Mouse (Mus musculus): ENCODE results near the gene Acvr2b.

Gene Acvr2b

DNA sequence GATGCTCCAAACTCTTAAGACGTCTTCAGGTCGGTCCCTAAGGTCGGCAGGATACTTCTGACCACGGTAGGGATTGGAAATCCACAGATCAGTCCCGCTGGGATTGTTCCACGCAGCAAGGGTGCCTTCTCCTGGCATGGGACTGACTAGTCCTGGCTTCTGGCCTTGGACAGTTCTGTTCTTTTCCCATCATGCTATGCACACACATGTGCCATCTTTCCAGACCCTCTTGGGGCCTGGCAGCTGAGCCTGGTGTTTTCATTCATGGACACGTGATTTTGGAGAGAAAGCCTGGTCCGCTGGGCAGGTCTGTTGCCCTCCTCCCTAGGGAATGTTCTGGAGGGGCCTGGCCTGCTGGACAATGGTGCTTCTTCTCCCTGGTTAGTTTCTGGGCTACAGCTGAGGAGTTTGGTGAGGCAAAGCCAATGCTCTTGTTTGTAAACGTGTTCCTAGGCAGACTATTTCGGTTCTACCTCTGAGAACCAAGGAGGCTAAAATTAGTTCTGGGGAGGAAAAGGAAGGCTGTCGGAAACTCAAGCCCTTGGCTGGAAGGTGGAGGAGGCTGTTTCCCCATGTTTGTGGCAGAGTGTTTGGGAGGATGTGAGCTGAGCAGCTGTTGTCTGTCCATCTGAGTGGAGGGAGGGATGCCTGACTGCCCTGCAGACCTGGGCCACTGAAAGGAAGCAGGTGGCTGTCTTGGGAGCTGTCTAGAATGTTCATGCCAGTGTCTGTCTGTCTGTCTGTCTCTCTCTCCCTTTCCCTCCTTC lies 7.2 kb downstream of the Acvr2b start:
- in situ Hi-C loops (cut with MseI, MboI): no loop called here

DNA sequence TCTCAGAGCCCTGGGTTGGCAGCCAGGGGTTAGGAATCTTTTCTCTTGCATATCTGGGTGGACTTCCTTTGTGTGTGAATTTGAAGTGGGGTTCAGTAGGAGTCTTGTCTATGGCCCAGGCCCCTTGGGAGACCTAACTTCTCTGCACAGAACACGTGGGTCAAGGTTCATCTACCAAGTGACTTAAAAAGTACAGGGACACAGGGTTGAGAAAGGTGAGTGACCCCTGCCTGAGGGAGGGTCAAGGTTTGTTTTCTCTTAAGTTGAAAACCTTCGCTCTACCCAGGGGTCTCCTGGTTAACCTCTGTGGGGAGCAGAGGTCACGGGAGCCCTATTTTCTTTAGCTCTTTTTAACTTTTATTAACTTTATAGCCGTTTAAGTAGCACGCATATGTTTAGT lies 7.9 kb downstream of the Acvr2b start:
- in situ Hi-C loops (cut with MseI, MboI): no loop called here

DNA sequence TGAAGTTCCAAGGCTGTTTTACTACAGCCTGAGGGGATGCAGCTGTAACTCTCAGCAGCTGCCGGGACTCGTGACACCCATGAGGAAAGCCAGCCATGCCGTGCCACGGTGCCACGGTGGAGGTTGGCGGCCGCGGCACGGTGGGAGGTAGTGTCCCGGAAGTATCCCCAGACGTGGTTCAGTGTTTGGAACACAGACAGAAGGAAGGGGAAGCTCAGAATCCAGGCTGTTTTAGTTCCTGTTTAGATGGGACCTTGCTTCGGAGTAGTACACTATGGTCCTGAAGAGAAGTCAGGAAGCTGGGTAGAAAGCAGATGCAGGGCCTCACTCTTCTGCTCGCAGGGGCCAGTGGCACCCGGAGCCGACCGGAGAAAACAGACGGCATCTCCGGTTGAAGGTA lies 16.1 kb downstream of the Acvr2b start:
- in situ Hi-C loops (cut with MseI, MboI): no loop called here

DNA sequence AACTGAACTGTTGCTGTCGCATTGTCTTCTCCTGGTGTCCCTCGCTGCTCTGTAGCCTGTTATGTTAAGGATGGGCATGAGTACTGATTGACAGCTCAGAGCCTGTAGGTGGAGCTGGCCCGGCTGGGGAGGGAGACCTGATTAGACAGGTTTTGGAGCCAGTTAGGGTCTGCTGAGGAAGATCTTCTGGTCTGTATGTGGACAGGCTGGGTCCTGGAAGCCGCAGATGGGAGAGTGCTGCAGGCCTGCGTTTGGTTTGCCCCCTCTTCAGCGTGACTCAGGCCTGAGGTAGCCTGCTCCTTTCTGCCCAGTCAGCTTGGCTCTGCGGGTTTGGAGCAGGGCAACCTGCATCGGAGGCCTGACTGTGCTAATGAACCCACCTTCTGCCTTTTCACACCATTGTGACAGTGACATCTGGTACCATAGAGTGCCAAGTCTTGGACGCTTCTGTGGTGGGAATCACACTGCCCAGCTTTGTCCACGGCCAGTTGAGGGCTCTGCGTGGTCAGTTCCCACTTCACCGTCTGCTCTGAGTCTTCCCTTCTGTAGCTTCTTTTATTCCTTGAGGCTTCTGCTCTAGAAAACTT lies 18.0 kb downstream of the Acvr2b start:
- in situ Hi-C loops (cut with MseI, MboI): no loop called here

DNA sequence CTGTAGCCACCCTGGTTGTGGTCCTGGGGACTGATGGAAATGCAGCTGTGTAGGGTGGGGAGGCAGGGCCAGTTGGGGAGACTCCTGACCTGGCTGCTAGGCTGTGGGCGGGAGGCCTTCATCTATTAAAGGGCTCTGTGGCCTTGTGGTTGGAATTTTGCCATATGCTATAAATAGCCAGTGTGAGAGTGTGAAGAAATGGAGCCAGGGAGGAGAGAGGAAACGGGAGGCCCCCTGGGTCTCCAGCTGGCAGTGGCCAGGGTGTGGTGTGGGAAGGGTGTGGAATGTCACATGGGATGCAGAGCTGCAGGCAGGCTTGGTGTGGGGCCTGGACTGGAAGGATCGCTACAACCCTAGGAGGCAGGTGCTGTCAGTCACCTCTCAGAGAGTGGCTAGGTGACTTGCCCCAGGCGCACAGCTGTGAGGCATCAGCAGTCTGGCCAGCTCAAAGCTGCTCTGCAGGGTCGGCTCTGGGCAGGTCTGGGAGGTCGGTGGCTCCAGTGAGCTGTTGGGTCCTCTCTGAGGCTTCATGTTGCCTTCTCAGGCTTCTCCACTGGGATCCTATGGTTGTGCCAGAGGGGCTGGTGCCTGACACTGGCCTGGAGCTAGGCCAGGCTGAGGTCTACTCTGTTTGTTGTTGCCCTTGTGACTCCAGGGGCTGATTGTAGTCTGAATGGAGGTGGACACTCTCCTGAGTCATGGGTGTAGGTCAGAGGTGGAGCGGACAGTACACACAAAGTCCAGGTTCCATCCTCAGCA lies 23.5 kb downstream of the Acvr2b start:
- in situ Hi-C loops (cut with MseI, MboI): no loop called here

DNA sequence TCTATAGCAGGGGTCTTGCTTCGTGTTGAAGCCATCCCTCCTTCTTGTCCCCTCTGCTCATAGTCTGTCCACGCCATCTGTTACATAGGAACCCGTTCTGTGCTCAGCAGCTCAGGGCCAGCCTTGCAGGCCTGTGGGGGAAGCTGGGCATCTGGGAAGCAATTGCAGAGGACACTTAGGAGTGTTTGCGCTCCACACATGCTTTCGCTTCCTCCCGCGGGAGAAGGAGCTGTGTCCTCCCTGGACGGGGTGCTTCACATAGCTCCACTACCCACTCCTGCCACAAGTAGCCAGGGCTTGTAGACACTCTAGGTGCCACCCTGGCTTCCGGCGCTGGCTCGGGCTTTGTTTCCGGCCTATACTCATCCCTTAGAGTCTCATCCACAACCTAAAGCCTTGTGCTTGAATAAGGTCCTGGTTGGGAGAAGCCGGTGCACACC lies 24.1 kb downstream of the Acvr2b start:
- in situ Hi-C loops (cut with MseI, MboI): no loop called here

DNA sequence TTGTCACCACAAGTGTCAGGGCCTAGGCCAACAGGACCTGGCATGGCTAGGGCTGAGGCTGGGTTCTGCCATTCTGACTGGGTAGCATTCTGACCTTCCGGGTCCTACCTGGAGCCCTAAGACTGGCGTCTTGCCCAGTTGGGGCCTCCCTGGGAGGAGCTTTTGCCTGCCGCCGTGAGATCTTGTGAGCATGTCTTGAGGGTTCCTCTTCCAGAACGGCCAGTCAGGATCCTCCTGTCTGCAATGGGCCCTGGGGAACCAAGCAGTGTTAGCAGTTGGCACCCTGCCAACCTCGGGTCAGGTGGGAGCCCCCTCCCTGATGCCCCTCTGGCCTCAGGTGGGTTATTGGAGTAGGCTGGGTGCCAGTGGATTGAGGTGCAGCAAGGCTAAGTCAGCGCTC lies 24.6 kb downstream of the Acvr2b start:
- in situ Hi-C loops (cut with MseI, MboI): no loop called here

DNA sequence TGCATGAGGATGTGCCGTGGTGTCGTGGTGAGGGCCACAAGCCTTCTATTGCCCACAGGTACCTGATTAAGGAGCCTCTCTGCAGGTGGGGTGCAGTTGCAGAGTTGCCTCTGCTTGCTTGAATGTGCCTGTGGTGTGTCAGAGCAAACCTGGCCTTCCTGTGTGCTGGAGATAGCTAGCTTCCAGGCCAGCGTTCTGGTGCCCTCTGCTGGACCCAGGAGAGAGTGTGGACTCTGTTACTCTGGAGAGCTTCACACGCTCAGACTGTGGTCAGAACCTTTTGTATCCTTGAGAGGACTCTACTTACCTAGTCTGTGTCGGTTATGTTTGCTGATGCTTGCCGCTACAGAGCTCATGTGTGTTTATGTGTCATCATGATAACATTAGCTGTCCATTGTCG lies 28.4 kb downstream of the Acvr2b start:
- in situ Hi-C loops (cut with MseI, MboI): no loop called here

DNA sequence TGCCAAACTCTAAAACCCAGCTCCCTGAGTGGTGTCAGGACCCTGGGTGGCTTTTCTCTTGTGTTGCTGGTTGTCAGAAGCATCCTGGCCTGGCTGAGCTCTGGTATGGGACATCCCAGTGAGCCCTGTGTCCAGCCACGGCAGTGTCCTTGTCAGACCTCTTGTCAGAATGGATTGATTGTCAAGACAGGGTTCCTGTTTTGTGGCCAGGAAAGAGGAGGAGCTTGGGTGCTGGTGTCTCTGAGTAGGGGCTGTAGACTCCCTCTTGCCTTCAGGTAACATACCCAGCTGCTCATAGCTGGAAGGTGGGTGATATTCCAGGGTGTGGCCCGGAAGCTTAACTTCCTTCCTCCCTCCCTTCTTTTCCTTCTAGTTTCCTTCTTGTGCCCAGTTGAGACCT lies 33.9 kb downstream of the Acvr2b start:
- in situ Hi-C loops (cut with MseI, MboI): no loop called here

DNA sequence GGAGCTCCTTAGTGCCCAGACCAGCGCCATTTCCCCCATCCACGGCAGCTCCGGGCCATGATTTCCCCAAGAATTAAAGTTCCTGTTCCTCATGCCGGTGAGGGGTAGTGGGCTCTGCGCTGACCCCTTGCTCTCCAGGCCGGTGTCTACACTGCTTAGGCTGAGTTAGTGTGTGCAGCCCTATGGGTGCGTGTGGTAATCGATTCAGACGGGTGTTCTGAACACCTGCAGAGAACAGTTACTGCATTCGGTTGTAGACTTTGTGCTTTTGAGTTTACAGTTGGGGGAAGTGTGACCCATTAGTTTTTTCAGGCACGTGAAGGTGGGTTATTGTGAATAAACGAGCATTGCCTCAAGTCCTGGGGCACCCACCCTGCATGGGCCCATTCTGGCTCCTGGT lies 36.1 kb downstream of the Acvr2b start:
- in situ Hi-C loops (cut with MseI, MboI): no loop called here

DNA sequence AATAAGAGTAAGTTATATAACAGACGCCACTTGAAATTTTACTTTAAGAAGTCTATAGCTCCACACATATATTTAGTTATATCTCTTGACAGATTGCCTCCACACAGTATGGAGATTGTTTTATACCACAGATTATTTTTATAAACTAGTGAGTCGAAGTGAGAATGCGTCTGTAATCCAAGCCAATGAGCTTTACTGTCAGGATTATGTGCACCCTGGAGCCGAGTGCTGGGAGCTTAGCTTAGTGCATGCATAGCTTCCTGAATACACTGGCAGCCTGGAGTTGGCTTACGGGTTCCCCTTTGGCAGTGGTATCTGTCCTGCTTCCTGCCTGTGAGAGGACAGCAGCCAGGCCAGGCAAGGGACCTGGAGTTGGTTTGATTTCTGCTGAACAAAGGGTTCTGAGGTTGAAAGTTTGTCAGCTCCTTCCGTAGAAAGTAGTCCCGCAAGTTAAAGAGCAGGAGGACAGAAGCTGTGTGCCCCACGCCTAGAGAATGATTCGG lies 36.6 kb downstream of the Acvr2b start:
- in situ Hi-C loops (cut with MseI, MboI): no loop called here

DNA sequence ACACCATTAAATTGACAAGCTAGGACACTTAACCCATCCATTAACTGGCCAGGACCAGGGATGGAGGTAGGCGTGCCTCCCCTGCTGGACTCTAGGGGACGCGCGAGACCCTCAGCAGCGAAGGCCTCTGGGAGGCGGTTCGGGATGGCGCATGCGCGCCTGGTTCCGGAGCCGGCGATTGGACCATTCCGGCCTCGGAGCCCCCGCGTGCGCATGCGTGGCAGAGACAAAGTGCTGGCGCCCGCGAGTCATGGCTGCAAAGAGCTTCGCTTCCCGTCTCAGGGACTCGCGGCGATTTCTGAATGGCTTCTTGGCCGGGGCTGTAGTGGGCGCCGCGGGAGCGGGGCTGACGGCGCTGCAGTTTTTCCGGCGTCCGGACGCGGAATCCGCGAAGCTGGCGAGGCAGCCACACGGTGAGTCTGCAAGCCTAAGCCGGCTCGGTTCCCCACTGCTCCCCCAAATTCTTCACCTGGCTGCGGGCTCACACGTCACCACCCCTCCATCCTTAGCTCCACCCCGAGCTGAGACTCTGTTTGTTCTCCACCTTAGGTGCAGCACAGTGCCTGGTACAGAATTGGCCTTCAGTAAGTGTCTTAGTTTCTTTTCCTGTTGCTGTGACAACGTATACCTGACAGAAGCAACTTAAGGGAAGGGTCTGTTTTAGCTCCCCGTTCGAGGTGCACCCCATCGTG lies 43.0 kb downstream of the Acvr2b start, which contains the start of gene Exog:
Gene Exog (plus strand): TSS at position 206 of the 692 bp plus-strand sequence.
- in situ Hi-C loops (cut with MseI, MboI): no loop called here

- in situ Hi-C loops (cut with MseI, MboI): no loop called here
Measured at GRCm38 (mm10) chr9:119445737-119446136, 43.8 kb downstream of the Acvr2b start.

DNA sequence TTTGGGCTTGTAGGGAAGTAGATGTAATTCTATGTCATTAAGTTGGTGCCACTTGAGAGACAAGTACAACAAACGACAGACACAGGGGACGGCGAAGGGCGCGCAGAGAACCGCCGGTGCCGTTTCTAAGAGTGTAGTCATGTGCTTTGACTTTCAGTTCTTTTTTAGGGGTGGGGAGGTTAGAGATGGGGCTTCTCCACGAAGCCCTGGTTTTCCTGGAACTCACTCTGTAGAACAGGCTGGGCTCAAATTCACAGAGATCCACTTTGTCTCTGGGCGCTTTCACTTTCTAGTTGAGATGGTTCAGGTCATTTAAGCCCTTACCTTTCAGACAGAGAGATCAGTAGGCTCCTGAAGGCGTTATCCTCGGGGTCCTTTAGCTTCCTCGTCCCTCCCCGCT lies 54.0 kb downstream of the Acvr2b start:
- in situ Hi-C loops (cut with MseI, MboI): no loop called here

DNA sequence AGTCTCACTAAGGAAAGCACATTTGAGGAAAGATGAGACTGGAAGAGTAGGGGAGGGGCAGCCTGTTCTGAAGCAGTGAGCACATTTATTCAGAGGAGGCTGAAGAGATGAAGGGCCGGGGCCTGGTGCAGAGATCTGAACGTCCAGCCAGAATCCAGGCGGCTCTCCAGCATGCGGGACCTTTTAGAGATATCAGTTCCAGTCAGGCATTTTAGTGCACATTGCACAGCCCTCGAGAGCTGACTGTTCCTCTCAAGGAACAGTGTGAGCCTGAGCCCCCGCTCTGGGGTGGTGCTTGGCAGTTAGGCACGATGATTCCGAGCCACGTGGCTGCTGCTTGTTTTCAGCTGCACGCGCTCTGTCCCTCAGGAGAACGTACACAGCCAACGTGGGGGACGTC lies 55.2 kb downstream of the Acvr2b start:
- in situ Hi-C loops (cut with MseI, MboI): no loop called here

- in situ Hi-C loops (cut with MseI, MboI): loop anchor here (5.0 kb wide), 2 partner anchors 117 to 122 kb away; partner anchors contain the start of gene Scn5a (in 1 of the 2)
Measured at GRCm38 (mm10) chr9:119460410-119460809, 58.5 kb downstream of the Acvr2b start.

- in situ Hi-C loops (cut with MseI, MboI): no loop called here
Measured at GRCm38 (mm10) chr9:119465056-119465455, 63.1 kb downstream of the Acvr2b start.

- in situ Hi-C loops (cut with MseI, MboI): no loop called here
Measured at GRCm38 (mm10) chr9:119465595-119465994, 63.7 kb downstream of the Acvr2b start.

- in situ Hi-C loops (cut with MseI, MboI): no loop called here
Measured at GRCm38 (mm10) chr9:119469691-119470353, 67.9 kb downstream of the Acvr2b start.

DNA sequence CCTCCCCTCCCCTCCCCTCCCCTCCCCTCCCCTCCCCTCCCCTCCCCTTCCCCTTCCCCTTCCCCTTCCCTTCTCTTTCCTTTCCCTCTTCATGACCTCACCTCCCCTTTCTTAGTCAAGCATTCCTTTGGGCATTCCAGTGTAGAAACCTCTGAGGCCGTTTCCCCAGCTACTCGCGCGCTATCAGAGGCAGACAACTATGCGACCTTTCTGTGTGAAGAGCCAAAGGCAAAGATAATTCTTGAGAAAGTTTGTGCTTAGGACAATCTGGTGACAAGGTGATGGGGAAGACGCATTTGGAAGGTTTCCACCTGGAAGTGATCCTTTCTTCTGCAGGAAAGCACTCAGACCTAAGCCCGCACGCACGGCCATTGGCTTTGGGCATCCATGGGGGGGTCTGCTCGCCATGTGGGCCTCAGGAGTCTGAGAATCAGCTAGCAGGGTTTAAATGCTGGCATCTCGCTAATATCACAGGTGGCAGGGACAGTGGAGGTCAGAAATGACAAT lies 70.5 kb downstream of the Acvr2b start:
- in situ Hi-C loops (cut with MseI, MboI): no loop called here

GRCm38 (mm10) chr9:119473011-119473410 lies 71.1 kb downstream of the Acvr2b start:
- in situ Hi-C loops (cut with MseI, MboI): no loop called here
